Mouse (Mus musculus) cerebellum, adult 11-12 months (tissue): ENCODE measurements at regions not wholly inside any gene's neighbourhood (a gene's known extent, or its start where the extent isn't known, plus 50 kb on each side); places are given as distances from the start of the nearest gene placed in this dataset.
A peak's percentile ranks its signal among the peaks of the same experiment; 100 is the strongest.

Experiments
- DNase-seq: peaks from one replicate; pipeline ENCODE4 v3.0.0; 2022

DNA sequence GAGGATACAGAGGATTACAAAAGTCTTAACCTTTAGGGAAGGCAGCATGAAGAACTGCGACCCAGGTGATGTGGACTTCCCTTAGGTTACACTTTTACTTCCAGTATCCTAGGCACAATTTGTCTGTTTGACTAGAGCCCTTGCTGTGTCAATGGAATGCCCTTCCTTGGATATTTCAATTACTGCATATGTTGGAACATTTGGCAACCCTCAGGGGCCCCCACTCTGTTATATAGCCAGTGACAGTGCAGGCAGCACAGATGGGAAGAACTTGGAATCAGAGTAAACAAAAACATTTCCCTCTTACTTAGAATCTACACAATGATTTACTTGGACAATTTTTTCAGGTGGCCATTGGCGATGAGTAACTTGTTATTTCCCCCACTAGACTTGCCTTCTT lies 82.4 kb downstream of the Izumo3 start:
- peak; percentile 10 for DNase-seq

DNA sequence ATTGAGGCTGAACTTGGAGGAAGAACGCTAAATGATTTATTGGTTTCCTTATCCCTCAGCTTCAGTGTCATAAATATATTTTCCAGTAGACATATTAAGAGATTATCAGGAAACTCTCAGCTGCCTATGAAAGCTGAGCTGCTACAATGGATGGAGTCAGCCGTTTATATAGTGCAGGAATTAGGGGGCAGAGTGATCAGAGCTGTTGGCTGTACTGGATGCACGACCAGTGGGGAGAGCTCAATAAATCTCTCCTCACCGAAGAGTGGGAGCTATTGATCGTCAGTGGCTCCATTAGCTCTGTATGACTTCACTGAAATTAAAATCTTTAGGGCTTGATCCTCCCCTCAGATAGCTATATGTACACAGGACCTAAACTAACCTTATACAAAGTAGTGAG lies 86.1 kb downstream of the Izumo3 start:
- no peak for DNase-seq

DNA sequence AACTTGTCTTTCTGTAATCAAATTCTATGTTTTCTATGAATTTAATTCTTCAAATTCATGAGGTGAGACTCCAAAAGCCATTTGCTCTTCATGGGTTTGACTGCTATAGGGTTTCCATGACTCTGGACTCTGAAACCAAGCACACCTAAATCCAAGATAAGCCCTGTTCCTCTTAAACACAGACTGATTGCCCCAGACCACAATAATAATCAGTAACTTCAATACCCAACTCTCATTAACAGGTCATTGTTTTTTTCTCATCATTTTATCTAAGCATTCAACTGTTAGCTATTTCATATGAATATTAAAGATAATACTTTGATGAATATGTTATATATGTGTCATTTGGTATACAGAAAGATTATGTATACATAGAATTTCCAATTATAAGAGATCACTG lies 92.1 kb downstream of the Izumo3 start:
- DNase-seq, result no peak

DNA sequence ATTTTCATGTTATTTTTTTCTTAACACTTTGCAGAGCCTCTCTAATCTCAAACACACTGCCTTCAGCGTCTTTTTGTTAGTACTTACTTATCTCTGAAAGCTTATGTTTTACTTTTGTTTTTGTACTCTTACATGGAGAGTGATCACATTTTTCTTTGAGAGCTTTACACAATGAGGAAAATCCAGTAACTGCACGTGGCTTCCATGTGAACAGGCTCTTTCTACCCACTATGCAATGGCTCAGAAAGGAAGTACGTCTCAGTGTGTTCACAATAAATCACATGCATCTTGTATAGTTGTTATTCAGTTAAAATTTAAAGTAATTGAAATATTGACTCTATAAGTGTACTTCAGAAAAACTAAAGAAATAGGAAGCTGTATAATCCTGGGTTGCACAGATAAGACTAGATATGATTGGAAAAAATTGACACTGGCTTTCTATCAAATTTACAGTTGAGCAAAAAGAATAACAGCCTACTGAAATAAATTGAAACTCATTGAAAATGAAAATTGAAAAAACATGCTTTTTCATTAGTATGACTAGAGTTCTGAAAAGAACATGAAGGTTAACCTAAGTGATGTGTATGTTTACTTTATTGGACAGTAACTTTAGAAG lies 122.4 kb downstream of the Izumo3 start:
- no peak for DNase-seq

DNA sequence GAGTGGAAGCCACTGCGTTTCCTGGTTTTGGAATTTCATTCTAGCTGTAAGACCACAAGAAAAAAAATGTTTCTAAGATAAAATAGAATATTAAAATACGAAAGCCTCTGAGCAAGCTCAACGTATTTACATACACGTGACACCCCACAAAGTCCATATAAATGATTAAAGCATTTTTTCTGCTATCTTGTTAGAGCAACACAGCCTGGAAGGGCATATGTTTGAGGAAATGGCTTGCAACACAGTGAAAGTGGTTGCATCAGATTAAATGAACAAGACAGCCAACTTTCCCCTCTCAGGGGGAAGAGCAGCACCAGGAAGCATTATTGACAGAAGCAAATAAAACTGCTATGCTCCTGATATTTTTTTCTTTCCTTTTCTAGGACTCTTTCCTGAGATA lies 146.8 kb downstream of the Izumo3 start:
- no peak for DNase-seq

DNA sequence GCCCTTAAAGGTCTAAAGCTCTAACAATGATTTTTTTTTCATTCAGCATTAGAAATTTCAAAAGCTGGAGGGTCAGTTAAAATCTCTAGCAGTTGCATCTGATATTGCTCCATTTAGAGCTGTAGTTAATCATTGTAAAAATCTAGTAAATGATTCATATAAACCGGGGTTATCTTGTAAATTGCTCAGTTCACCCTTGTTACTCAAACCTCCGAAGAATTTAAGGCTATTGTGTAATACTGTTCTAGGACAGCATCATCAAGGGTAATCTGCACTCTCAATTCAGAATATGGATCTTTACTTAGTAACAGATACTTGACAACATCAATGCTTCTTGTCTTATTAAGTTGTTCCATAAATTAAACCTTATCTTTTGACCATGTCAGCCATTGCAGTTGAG lies 157.7 kb downstream of the Izumo3 start:
- no peak for DNase-seq
